Mouse (Mus musculus) brain, embryonic 18.5 days (tissue): ENCODE data around the gene Ankrd63.
A peak's percentile ranks its signal among the peaks of the same experiment; 100 is the strongest.

Experiments used
- DNase-seq: peaks from one replicate; pipeline ENCODE4 v3.0.0-alpha.2; 2012; ENCODE audit warnings: low read depth, low spot score

Gene Ankrd63

GRCm38 (mm10) chr2:118703913-118704730 lies at the start of gene Ankrd63:
Gene Ankrd63, minus strand, starts transcription at chr2:118703963.
- no peak for DNase-seq

- DNase-seq: no peak
These were observed 49.0 kb upstream of the Ankrd63 start for GRCm38 (mm10) chr2:118752792-118753108.

DNA sequence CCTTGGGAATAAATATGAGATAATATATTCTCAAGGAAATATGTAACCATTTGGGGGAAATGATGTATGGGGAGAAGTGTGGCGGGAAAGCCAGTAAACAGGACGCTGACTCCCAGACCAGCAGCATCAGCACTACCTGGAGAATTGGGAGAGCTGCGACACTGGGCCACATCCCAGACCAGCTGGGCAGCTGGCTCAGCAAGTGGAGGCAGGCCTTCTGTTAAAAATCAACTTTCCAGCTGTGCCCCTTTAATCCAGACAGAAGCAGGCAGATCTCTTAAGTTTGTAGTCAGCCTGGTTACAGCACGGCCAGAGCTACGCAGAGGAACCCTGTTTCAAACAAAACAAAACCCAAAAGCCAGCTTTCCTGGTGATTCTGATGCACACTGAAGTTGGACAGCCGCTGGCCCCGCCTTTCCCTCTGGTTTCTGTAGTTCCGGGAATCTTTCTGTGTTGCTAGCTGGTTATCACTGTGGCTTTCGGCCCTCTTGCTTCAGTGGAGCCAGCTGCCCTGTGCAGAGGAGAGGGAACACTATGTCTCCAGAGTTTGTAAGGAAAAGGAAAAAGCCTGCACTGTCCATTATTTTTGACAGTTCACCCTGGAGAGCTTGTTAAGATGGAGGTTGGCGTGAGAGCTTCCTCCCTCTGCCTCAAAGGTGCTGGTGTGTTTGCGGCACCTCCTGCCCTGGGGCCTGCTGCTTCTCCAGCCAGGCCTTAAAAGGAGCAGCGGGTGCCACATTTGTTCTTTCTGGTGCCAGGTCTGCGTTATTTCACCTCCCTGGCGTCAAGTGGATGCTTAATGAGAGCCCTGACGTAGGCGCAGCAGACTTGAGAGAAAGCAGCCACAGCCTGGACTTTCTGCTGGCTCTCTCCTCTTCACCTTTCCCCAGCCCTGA lies 48.4 kb upstream of the Ankrd63 start:
- DNase-seq: no peak

DNA sequence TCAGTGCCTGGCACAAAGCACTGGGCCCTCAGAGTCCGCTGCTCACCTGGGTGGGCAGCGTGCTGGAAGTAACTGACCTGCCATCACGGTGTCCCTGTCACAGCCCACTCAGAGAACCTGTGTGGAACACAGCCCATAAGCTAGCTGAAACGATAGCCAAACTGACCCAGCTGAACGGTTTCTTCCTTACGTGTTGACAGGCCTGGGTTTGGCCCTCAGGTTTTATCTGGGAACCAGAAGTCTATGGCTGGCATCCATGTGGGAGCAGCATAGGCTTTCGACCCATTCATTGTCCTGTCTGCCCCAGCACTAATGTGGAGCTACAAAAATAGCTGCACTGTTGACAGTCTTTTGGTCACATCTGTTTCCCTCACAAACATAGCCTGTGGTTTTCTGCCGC lies 46.7 kb upstream of the Ankrd63 start:
- no peak for DNase-seq

- DNase-seq: no peak
These were observed 45.6 kb upstream of the Ankrd63 start for GRCm38 (mm10) chr2:118749341-118749884.

DNA sequence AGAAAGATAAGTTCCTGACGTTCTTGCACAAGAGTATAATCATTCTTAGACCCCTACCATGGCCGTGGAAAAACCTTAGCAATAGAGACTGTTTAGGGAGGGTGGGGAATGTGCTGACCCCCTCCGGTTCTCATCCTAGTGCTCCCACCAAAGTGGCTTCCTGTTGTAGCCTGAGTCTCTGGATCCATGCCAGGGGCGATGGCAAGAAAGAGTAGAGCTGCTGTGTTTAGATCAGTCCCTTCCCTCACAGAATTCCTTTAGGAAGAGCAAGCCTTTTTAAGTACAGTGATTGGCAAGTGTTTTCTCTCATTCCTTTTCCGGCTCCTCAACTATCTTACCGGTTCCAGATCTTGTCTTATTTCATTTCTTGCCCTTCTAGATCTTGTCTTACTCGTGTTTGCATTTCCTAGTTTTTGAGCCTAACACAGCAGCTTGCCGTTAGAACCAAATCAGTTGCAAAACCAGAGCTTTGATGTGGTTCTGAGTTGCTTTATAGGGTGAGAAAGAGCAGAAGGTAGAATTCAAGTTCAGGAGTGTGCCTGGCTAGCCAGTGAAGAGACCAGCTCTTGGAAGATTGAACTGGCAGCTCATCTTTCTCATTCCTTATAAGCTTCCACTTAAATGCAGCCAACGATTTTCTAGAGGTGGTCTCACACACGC lies 43.7 kb upstream of the Ankrd63 start:
- no peak for DNase-seq

- no peak for DNase-seq
These were observed 42.4 kb upstream of the Ankrd63 start for GRCm38 (mm10) chr2:118745915-118746901.

DNA sequence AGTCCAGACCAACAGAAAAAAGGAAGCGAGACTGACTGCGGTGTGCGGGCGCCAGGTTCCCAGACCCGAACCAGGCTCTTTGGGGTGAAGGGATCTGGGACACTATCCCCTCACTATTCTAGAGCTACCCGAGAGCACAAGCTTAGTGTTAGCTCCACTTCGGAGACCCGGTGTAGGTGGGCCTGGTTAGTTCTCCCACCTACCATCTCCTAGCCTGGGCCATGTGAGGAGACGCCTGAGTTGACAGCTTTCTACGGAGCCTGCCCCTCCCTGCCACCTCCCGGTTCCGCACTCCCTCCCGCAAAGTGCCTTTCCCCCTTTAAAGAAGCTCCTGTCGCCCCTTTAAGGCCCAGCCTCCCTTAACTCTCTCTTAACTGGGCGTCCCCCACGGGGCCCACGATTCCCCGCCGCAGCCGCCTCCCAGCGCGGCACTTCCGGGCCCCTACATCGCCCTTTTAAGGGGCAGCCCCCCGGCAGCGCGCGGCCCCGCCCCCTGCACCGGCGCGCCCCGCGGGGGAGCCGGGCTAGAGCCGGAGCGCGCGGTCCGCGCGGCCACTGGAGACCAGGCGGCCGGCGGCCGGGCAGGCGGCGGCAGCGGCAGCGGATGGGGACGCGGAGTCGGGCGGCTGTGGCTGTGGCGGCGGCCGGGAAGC lies 41.6 kb upstream of the Ankrd63 start, which contains the start of gene Inafm2:
Gene Inafm2 (plus strand): TSS at position 527 of the 653 bp plus-strand sequence.
- peak; percentile 83 for DNase-seq

DNA sequence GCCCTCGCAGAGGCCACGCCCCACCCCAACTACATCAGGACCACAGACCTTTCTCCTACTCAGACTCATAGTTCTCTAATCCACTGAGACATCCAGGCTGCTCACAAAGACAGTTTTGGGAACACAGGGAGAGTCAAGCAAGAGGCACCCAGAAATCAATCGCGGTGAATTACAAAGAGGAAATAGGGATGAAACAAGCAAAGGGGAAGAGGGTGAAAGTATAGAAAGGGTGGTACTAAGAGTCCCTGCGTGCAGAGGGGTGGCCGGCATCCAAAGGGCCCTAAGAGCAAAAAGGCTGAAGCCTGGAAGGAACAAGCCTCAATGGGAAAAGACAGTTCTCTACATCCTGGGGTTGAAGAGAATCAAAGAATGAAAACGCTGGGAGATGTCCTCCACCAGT lies 40.9 kb upstream of the Ankrd63 start:
- DNase-seq: no peak

DNA sequence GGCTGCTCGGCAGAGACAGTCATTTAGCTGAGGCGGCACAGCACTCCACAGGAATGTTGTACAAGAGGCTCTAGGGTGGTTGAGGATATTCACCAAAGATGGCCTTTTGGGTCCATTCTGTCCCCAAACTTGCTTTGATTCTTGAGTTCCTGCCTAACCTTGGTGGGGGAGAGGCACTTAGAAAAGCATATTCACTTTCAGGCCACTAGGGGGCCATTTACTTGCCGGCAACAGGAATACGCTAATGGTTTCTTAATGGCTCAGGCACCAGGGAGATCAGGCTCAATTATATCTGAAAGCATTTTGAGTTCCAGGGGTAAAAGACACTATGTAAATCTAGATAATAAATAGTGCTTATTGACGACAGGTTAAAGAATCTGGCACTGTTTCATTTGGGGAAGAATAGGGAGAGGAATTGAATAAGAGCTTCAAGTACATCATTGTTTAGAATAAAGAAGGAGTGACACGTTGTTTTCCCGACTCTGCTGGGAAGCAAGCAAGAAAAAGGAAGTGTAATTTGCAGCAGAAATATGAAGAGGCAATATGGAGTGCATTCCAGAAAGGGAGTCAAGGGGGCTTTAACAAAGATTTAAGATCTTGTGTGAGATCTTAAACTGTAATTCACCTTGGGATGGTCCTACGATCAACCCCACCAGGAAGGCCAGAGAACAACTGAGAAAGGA lies 39.6 kb upstream of the Ankrd63 start:
- no peak for DNase-seq

- no peak for DNase-seq
These were observed 37.4 kb upstream of the Ankrd63 start for GRCm38 (mm10) chr2:118741183-118741582.

DNA sequence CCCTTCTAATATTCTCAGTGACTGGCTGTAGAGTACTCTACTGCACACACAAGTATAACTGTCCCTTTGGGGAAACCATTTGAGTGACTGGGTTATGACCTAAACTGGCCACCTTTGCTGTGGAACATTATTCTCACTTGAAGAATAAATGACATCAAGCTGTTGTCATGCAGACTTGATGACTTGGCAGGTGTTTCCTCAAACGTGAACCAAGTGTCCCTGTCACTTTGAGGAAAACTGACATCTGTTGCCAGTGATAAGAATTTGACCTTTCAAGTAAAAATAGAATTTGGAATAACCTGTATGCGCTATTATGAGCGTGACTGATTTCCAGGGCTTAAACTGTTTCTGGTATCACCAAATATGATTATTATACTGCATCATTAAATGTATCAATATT lies 36.6 kb upstream of the Ankrd63 start:
- DNase-seq: no peak

DNA sequence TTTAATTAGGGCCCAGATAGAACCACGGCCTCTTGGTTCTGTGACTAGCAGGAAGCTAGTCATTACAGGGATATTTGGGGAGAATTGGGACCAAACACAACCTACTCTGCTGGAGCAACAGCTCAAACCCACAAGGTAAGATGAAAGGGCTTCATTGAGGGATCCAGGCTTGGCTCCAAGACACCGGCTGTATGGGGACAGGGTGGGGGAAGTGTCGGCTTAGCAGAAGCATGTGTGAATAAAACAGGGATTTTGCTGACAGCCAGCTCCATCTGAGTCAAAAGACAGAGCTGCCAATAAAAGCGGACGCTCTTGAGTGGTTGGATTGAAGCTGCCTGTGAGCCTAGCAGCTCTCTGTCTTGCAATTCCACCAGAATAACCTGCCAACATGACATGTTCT lies 29.6 kb upstream of the Ankrd63 start:
- no peak for DNase-seq

GRCm38 (mm10) chr2:118731981-118732380 lies 28.2 kb upstream of the Ankrd63 start:
- no peak for DNase-seq

DNA sequence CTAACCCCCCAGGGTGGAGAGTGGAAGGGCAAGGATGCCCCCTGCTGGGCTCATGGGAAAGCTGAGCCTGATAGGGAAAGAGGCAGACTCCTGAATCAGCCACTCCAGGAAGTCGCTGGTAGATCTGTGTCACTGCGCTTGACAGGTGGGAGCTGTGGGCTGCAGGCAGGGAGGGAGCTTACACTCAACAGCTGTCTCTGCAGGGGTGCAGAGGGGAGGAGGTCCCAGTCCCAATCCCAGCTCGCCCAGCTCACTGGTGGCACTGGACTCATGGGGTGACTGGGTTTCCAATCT lies 26.8 kb upstream of the Ankrd63 start:
- DNase-seq: no peak

GRCm38 (mm10) chr2:118729816-118730621 lies 26.3 kb upstream of the Ankrd63 start:
- DNase-seq: no peak

GRCm38 (mm10) chr2:118729194-118729593 lies 25.4 kb upstream of the Ankrd63 start:
- no peak for DNase-seq

- DNase-seq: no peak
These were observed 24.6 kb upstream of the Ankrd63 start, which contains the start of gene Plcb2 for GRCm38 (mm10) chr2:118728337-118728736. Gene Plcb2, minus strand, starts transcription at chr2:118728438.

DNA sequence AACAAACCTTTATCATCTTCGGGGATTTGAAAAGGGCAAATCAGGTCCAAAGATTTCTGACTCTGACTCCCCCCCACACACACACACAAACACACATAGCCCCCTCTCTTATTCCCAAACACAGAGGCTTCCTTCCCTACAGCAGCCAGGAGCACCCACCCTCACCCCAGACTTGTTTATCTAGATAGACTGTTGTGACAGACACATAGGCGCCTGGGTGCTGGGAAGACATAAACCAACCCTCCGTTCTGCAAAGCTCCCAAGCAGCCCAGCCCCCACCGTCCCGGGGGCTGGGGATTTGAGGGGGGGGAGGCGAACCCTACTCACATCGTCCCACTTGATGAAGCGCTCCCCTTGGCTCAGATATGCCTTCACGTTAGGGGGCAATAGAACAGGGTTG lies 24.1 kb upstream of the Ankrd63 start:
- no peak for DNase-seq
